Mouse (Mus musculus) liver, embryonic 14.5 days (tissue): ENCODE results near the gene Gm13539. TPM values are rescaled to one million over a fixed set of nuclear protein-coding genes. Genes with fewer than 3 reads are reported as not detected.
A peak's percentile ranks its signal among the peaks of the same experiment; 100 is the strongest.

ENCODE experiments used
- ATAC-seq: fragments of 200-750 bp; cut with Nextera tagmentation; 2 replicates; pipeline ENCODE4 v1.8.0; 2017; ENCODE audit warnings: moderate number of reproducible peaks, mild to moderate bottlenecking, moderate library complexity; ENCODE audit not compliant: insufficient read depth
- DNase-seq, 3 experiments: peaks; one replicate each; pipeline ENCODE4 v3.0.0-alpha.2; 2012 to 2013; ENCODE audit warnings: low read depth in 3 of 3, low spot score in 3 of 3
- H3K27ac ChIP-seq: fragments of 300-500 bp; sonication (generic); 2 replicates; pipeline ENCODE4 v1.5.1; 2014; ENCODE audit warnings: moderate library complexity, mild to moderate bottlenecking, control low read depth, inconsistent platforms
- H3K27me3 ChIP-seq: fragments of 300-500 bp; sonication (generic); 2 replicates; pipeline ENCODE4 v1.6.1; 2014; ENCODE audit warnings: mild to moderate bottlenecking, low read length, moderate library complexity; ENCODE audit not compliant: control insufficient read depth, insufficient read depth
- H3K36me3 ChIP-seq: fragments of 300-500 bp; sonication (generic); replicated peaks from 2 replicates; pipeline ENCODE4 v1.6.1; 2014; ENCODE audit warnings: low read depth; ENCODE audit not compliant: control insufficient read depth, insufficient read depth
- H3K4me1 ChIP-seq, 2 experiments: fragments of 200-500 bp in 1 of 2; fragments of 300-500 bp in 1 of 2; sonication (generic) in 1 of 2; replicated peaks; 2 replicates each; pipeline ENCODE4 v1.6.1; 2012 to 2014; ENCODE audit warnings: antibody characterized with exemption in 1 of 2, inconsistent platforms in 1 of 2, low read length in 1 of 2; ENCODE audit not compliant: control insufficient read depth in 2 of 2, insufficient read depth in 2 of 2
- H3K4me2 ChIP-seq: fragments of 300-500 bp; sonication (generic); 2 replicates; pipeline ENCODE4 v1.6.1; 2014; ENCODE audit warnings: low read depth, mild to moderate bottlenecking, control low read depth, moderate library complexity
- H3K4me3 ChIP-seq, 2 experiments: fragments of 200-500 bp in 1 of 2; fragments of 300-500 bp in 1 of 2; sonication (generic) in 1 of 2; 2 replicates each; pipeline ENCODE4 v1.5.1; 2012 to 2014; ENCODE audit warnings: low read depth in 2 of 2, low read length in 2 of 2, mild to moderate bottlenecking in 2 of 2, control low read depth in 1 of 2, inconsistent platforms in 1 of 2, moderate library complexity in 1 of 2; ENCODE audit not compliant: insufficient read depth in 1 of 2
- H3K9ac ChIP-seq: fragments of 300-500 bp; sonication (generic); replicated peaks from 2 replicates; pipeline ENCODE4 v1.6.1; 2014; ENCODE audit warnings: mild to moderate bottlenecking, control low read depth, moderate library complexity
- H3K9me3 ChIP-seq: fragments of 300-500 bp; sonication (generic); 2 replicates; pipeline ENCODE4 v1.6.1; 2016; ENCODE audit warnings: low read length, mixed read lengths; ENCODE audit not compliant: control insufficient read depth
- CTCF ChIP-seq: IDR thresholded peaks from 2 replicates; pipeline ENCODE4 v1.5.1; 2016; ENCODE audit warnings: antibody characterized with exemption, low read depth, control low read depth
- EP300 ChIP-seq: IDR thresholded peaks from 2 replicates; pipeline ENCODE4 v1.6.1; 2016; ENCODE audit warnings: antibody characterized with exemption, low read depth
- WGBS: fragments of 180-500 bp; shearing (Covaris S2); extraction: QIAGEN DNeasy Blood & Tissue Kit; methylation state at CpG from one replicate; pipeline ENCODE4 v1.1.7; 2014; ENCODE audit not compliant: insufficient replicate concordance; 5-methylcytosine and 5-hydroxymethylcytosine counted together
- polyA plus RNA-seq, 2 experiments: library from polyadenylated mRNA; depleted of rRNA in 1 of 2; stranded (reverse) in 1 of 2; unstranded in 1 of 2; fragments of >200 nt; fragmentation: Nextera tagmentation in 1 of 2; extraction: Ambion mirVana in 1 of 2; gene quantifications; 2 replicates each; pipeline versions ENCODE4 v1.2.1 to v1.2.3; 2012 to 2014

The Gm13539 gene
- polyA plus RNA-seq, 2 experiments, result not detected

DNA sequence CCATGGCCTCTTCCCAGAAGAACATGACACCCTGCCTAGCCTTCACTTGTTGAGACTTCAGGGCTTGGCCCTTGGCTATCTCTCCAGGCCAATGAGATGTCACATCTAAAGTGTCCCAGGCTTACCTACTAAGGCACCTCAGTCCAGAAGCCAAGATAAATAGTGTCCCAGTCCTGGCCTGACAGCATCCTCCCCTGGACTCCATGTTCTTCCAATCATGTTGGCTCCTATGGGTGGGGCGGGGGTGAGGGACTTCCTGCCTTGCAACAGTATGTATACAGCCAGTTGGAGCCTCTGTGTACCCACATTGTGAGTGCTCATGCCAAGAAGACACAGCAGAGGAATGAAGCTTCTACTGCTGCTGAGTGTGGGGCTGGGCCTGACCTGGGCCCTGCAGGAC, 5.3 kb upstream of the Gm13539 start, which contains the start of gene Lcn11:
Gene Lcn11, plus strand, starts transcription at position 301 of the 400 bp plus-strand sequence.
- ATAC-seq (no peak), DNase-seq (no peak)
- H3K27me3 ChIP-seq, result no peaks in the 10 kb centered on the region
- no peaks in the 10 kb centered on the region for H3K9me3 ChIP-seq
- H3K4me2 ChIP-seq, result no peak within 1 kb of the TSS
- WGBS, result 61% methylated on average over 1 of the region's 1 CpGs
- H3K4me3 ChIP-seq, result no peak within 1 kb of the TSS
- no peaks in the 10 kb centered on the region for H3K4me1 ChIP-seq
- no peak within 1 kb of the TSS for H3K9ac ChIP-seq
- TF ChIP-seq EP300 (no peak), CTCF (no peak)
- no peaks in the 10 kb centered on the region for H3K36me3 ChIP-seq
- no peak within 1 kb of the TSS for H3K27ac ChIP-seq

DNA sequence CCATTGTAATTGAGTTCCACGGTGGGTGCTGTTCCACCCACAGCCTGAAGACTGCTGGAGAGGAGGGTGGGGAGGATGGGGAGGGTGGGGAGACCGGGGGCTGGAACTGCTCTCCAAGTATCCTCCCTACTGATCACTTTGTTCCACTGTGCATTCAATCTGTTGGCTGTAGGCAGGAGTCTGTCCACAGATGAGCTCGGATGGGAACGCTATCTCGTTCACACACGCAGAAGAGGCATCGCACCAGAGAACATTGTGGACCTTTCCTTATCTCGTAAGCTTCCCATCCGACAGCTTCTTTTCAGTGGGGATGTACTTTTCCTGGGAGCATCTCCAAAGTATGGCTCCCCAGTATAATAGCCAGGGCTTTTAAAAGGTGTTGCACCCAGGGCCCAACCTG, 3.0 kb upstream of the Gm13539 start:
- Histone ChIP-seq H3K27ac (no peak overlapping the region), H3K4me3 (no peak overlapping the region), H3K4me2 (no peak overlapping the region), H3K4me1 (no peaks in the 10 kb centered on the region), H3K9ac (no peak overlapping the region), H3K36me3 (no peaks in the 10 kb centered on the region), H3K27me3 (no peaks in the 10 kb centered on the region), H3K9me3 (no peaks in the 10 kb centered on the region)
- TF ChIP-seq EP300 (no peak), CTCF (no peak)
- ATAC-seq, result no peak
- WGBS, result 70% methylated on average over 9 of the region's 9 CpGs
- DNase-seq, result no peak

DNA sequence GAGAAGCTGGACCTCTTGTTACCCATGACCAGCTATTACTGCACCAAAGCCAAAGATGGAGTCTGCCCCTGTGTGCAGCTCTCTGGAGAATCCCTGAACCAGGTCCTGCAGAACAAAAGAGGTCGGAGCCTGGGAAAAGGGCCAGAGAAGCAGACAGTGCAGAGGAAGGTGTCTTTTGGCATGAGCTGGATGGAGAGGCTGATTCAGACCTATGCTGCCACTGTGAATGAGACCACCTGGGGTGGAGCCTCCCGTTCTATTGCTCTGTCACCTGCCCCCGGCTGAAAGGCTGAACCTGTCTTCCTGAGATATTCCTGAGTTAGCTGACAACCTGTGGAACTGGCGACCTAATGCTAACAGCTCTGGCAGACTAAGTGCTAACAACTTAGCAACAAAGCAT, 1.1 kb upstream of the Gm13539 start:
- H3K36me3 ChIP-seq, result no peaks in the 10 kb centered on the region
- DNase-seq (no peak), ATAC-seq (no peak)
- H3K27ac ChIP-seq, result no peak overlapping the region
- no peaks in the 10 kb centered on the region for H3K27me3 ChIP-seq
- WGBS, result 39% methylated on average over 4 of the region's 4 CpGs
- no peak for TF ChIP-seq EP300
- no peak for TF ChIP-seq CTCF
- H3K9me3 ChIP-seq, result no peaks in the 10 kb centered on the region
- H3K4me2 ChIP-seq, result no peak overlapping the region
- no peaks in the 10 kb centered on the region for H3K4me1 ChIP-seq
- H3K9ac ChIP-seq, result no peak overlapping the region
- H3K4me3 ChIP-seq, result no peak overlapping the region

DNA sequence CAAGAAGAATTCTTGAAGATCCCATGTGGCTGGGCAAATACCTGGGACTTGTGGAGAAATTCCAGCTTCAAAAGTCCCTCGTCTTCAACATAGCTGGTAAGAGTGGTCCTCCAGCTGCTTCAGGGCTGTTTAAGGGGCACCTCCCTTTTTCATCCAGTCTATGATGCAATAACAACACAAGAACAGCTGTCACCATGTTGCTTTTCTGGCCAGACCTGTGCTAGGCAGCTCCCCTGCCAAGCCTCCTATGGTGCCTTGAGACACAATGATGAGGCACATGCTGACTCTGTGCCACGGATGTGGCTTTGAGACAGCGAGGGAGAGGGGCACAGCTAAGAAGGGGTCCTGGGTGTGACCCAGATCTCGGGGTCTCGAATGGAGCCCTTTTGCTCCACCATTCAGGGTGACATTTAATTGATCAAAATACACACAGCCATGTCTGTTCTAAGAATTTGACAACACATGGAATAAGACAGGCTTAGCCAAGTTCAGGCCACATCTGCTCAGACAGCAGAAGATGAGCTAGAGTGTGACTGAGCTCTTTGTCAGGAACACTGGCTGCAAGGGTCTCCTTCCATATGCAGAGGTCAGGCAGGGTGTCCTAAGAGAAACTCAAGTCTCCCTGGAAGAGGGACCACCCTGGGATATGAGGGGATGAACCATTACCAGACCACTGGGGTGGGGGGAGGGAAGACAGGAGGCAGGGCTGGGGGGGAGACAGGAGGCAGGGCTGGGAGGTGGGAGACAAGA, 3.7 kb downstream of the Gm13539 start:
- H3K36me3 ChIP-seq, result no peaks in the 10 kb centered on the region
- no peak overlapping the region for H3K9ac ChIP-seq
- DNase-seq (no peak), ATAC-seq (no peak)
- peaks cover 16 to 33% of the 10 kb centered on the region in 2 experiments for H3K4me1 ChIP-seq
- no peaks in the 10 kb centered on the region for H3K27me3 ChIP-seq
- no peaks in the 10 kb centered on the region for H3K9me3 ChIP-seq
- H3K4me2 ChIP-seq, result no peak overlapping the region
- no peak overlapping the region for H3K4me3 ChIP-seq
- WGBS, result 59% methylated on average over 5 of the region's 5 CpGs
- no peak for TF ChIP-seq CTCF
- TF ChIP-seq EP300, result no peak
- no peak overlapping the region for H3K27ac ChIP-seq

DNA sequence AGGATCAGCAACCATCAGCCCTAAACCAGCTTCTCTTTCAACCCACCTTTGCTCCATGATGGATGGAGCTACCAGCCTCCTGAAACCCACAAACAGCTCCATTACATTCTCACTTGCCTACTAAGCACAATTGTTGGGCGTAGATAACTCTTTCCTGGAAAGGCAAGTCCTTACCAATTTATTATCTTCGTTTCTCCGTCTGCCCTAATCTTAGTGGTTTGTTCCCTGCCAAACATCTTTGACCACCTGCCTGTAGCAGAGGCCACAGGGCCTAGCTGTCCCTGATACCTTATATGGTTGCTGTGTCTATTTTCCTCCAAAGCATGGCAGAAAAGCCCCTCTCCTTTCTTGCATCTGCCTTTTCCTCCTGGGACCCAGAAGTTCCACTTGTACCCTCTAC, 7.0 kb downstream of the Gm13539 start:
- H3K9me3 ChIP-seq, result no peaks in the 10 kb centered on the region
- H3K27me3 ChIP-seq, result no peaks in the 10 kb centered on the region
- peaks cover 16 to 33% of the 10 kb centered on the region in 2 experiments for H3K4me1 ChIP-seq
- H3K36me3 ChIP-seq, result no peaks in the 10 kb centered on the region
- DNase-seq (peak; percentile 36 to 48 (median 42)), ATAC-seq (peak; percentile 91)
- no peak overlapping the region; the same call in 1 of the 2 replicates for H3K9ac ChIP-seq
- WGBS, result 20% methylated on average over 3 of the region's 3 CpGs
- peak overlapping the region; percentile 7 for H3K4me2 ChIP-seq
- TF ChIP-seq CTCF (no peak), EP300 (peak; percentile 66)
- peak overlapping the region; percentile 47 for H3K27ac ChIP-seq
- no peak overlapping the region for H3K4me3 ChIP-seq
